Comparison of ENCODE assay signal across 11 mouse cellular contexts in genomic region chr8:12822892-12823291, GRCm38 (mm10).
"Had no signal": no experiment of that assay in that cellular context is flagged by ENCODE, and none has a peak within 500 bp of the region (broad histone marks: within the 10 kb centered on the region; RNA-seq: fewer than 3 reads in every experiment).

No protein-coding gene starts in this region.

- H3K4me1 ChIP-seq: midbrain, embryonic 12.5 days; neural tube, embryonic 15.5 days had no signal

- DNase-seq: kidney, adult 8-10 months; left cerebral cortex, postnatal 4 days; lung, adult 18-20 months; right cerebral cortex, adult 18-20 months; thymus, postnatal 14 days had no signal

- H3K27ac ChIP-seq: liver, embryonic 14.5 days; midbrain, embryonic 12.5 days; neural tube, embryonic 15.5 days; stomach, postnatal 0 days had no signal

- H3K9me3 ChIP-seq: midbrain, embryonic 12.5 days; neural tube, embryonic 15.5 days had no signal

- H3K9ac ChIP-seq: liver, embryonic 14.5 days; midbrain, embryonic 12.5 days; neural tube, embryonic 15.5 days had no signal

- H3K4me2 ChIP-seq: midbrain, embryonic 12.5 days; neural tube, embryonic 15.5 days had no signal

- ATAC-seq: intestine, embryonic 16.5 days had no signal

- H3K4me3 ChIP-seq: midbrain, embryonic 12.5 days; myocyte; neural tube, embryonic 15.5 days had no signal

- H3K27me3 ChIP-seq: midbrain, embryonic 12.5 days; neural tube, embryonic 15.5 days had no signal
